Mouse (Mus musculus) hindbrain, embryonic 14.5 days (tissue): ENCODE results near the gene Inpp4a. TPM values are rescaled to one million over a fixed set of nuclear protein-coding genes. Genes with fewer than 3 reads are reported as not detected.

Source experiments
- ATAC-seq: fragments of 200-750 bp; cut with Nextera tagmentation; 2 replicates; pipeline ENCODE4 v1.8.0; 2017; ENCODE audit warnings: moderate number of reproducible peaks, mild to moderate bottlenecking, moderate TSS enrichment, moderate library complexity; ENCODE audit not compliant: low FRiP score
- DNase-seq: peaks from one replicate; pipeline ENCODE4 v3.0.0-alpha.2; 2015; ENCODE audit warnings: low spot score
- H3K27ac ChIP-seq: fragments of 300-500 bp; sonication (generic); 2 replicates; pipeline ENCODE4 v1.5.1; 2014; ENCODE audit warnings: mild to moderate bottlenecking, moderate library complexity
- H3K27me3 ChIP-seq: fragments of 300-500 bp; sonication (generic); 2 replicates; pipeline ENCODE4 v1.6.1; 2014; ENCODE audit warnings: mild to moderate bottlenecking, low read length, mixed read lengths; ENCODE audit not compliant: control insufficient read depth, insufficient read depth
- H3K36me3 ChIP-seq: fragments of 300-500 bp; sonication (generic); replicated peaks from 2 replicates; pipeline ENCODE4 v1.6.1; 2014; ENCODE audit not compliant: control insufficient read depth, insufficient read depth
- H3K4me1 ChIP-seq: fragments of 300-500 bp; sonication (generic); replicated peaks from 2 replicates; pipeline ENCODE4 v1.6.1; 2014; ENCODE audit warnings: antibody characterized with exemption, low read length, mixed read lengths; ENCODE audit not compliant: control insufficient read depth, insufficient read depth
- H3K4me2 ChIP-seq: fragments of 300-500 bp; sonication (generic); replicated peaks from 2 replicates; pipeline ENCODE4 v1.6.1; 2014; ENCODE audit warnings: mild to moderate bottlenecking, moderate library complexity
- H3K4me3 ChIP-seq: fragments of 300-500 bp; sonication (generic); replicated peaks from 2 replicates; pipeline ENCODE4 v1.5.1; 2014; ENCODE audit warnings: mild to moderate bottlenecking, low read length
- H3K9ac ChIP-seq: fragments of 300-500 bp; sonication (generic); 2 replicates; pipeline ENCODE4 v1.6.1; 2014
- H3K9me3 ChIP-seq: fragments of 300-500 bp; sonication (generic); 2 replicates; pipeline ENCODE4 v1.6.1; 2016; ENCODE audit warnings: low read length; ENCODE audit not compliant: control insufficient read depth
- WGBS: fragments of 180-500 bp; shearing (Covaris S2); extraction: QIAGEN DNeasy Blood & Tissue Kit; methylation state at CpG from one replicate; pipeline ENCODE4 v1.1.7; 2014; 5-methylcytosine and 5-hydroxymethylcytosine counted together
- polyA plus RNA-seq: library from polyadenylated mRNA; unstranded; fragments of >200 nt; fragmentation: Nextera tagmentation; extraction: Ambion mirVana; gene quantifications from 2 replicates; pipeline ENCODE4 v1.2.1, GENCODE M21; 2014

Inpp4a gene
- polyA plus RNA-seq, 1 experiment from 2014 or later: 64.3 TPM

DNA sequence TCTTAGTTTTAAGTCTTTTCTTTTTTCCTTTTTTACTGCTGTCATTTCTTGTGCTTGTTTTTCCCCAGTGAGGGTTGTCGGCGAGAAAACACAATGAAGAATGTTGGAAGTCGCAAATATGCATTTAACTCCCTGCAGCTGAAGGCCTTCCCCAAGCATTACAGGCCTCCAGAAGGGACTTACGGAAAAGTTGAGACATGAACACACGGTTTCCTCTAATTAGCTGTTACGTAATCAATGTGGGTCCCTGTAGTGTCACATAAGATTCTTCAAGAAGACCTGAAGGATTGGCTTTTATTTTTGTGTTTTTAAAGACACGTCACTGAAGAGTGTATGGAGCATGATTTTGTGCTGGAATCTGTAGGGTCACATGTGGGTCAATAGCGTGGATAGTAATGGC lies 108.4 kb downstream of the Inpp4a start:
- H3K4me1 ChIP-seq: no peaks in the 10 kb centered on the region
- H3K4me3 ChIP-seq: no peak overlapping the region
- H3K9me3 ChIP-seq: no peaks in the 10 kb centered on the region
- H3K4me2 ChIP-seq: no peak overlapping the region
- H3K27ac ChIP-seq: no peak overlapping the region
- no peaks in the 10 kb centered on the region for H3K27me3 ChIP-seq
- H3K9ac ChIP-seq: no peak overlapping the region
- H3K36me3 ChIP-seq: peaks cover 39% of the 10 kb centered on the region
- no peak for DNase-seq
- no peak for ATAC-seq
- 90% methylated on average over 8 of the region's 8 CpGs for WGBS

DNA sequence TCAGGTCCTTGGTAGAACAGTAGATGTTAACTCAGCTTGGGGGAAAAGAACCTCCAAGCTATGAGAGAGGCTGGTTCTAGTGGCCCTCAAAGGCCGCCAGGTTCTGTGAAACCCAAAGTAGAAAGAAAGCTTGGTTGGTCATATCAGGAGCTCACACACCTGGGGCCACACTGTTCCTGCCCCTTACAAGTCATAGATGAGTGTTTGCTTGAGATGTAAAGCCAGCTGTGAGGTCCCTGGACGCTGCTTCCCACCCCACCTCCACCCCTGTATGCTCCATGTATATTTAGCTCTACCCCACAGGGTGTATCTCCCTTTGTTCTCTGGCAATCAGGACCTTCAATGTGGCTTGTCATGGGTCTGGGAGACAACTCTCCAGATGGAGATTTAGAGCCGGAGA lies 109.0 kb downstream of the Inpp4a start:
- H3K9ac ChIP-seq: no peak overlapping the region
- peaks cover 33% of the 10 kb centered on the region for H3K36me3 ChIP-seq
- DNase-seq (no peak), ATAC-seq (no peak)
- H3K4me2 ChIP-seq: no peak overlapping the region
- no peaks in the 10 kb centered on the region for H3K27me3 ChIP-seq
- 78% methylated on average over 3 of the region's 3 CpGs for WGBS
- H3K9me3 ChIP-seq: no peaks in the 10 kb centered on the region
- no peak overlapping the region for H3K4me3 ChIP-seq
- H3K27ac ChIP-seq: no peak overlapping the region
- H3K4me1 ChIP-seq: no peaks in the 10 kb centered on the region

DNA sequence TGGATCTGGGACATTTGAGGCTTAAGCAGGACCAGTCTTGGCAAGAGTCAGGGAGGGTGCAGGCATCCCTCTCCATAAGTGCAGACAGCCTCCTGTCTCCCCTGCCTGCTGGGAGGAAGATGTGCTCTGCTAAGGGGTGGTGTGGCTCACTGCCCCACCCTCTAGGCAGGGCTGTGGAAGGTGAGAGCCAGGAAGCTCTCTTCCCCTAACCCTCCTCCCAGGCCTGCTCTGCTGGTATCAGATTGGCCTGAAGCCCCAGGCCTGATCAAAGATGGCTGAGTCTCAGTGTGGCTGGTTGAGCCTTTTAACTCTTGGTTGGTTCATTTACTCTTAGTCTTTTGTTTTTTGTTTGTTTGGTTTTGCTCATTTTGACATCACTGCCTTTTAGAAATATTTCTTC lies 110.0 kb downstream of the Inpp4a start:
- no peak overlapping the region for H3K27ac ChIP-seq
- no peaks in the 10 kb centered on the region for H3K9me3 ChIP-seq
- H3K4me2 ChIP-seq: no peak overlapping the region
- no peak for DNase-seq
- ATAC-seq: no peak
- peaks cover 29% of the 10 kb centered on the region for H3K36me3 ChIP-seq
- H3K9ac ChIP-seq: no peak overlapping the region
- H3K4me3 ChIP-seq: no peak overlapping the region
- no peaks in the 10 kb centered on the region for H3K27me3 ChIP-seq
- H3K4me1 ChIP-seq: no peaks in the 10 kb centered on the region

DNA sequence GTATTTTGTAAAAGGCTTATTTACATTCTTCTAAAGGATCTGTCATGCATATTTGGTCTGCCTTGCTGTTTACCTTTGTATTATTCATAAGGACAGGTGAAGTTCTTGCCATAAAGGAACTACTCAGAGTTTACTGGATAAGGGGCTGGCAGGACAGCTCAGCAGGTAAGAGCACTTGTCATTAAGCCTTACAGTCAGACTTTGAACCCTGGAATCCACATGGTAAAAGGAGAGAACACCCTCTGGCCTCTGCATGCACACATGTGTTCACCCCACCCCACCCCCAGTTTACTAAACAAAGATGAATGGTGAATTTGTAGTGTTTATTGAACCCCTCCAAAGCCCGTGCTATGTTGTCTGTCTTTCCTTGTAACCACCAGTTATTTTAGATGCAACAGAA lies 115.7 kb downstream of the Inpp4a start:
- Histone ChIP-seq H3K4me3 (no peak overlapping the region), H3K4me2 (no peak overlapping the region), H3K27me3 (no peaks in the 10 kb centered on the region), H3K9ac (no peak overlapping the region), H3K4me1 (no peaks in the 10 kb centered on the region), H3K27ac (no peak overlapping the region), H3K9me3 (no peaks in the 10 kb centered on the region), H3K36me3 (peaks cover 37% of the 10 kb centered on the region)
- WGBS: 96% methylated on average over 1 of the region's 1 CpGs
- no peak for ATAC-seq
- no peak for DNase-seq

DNA sequence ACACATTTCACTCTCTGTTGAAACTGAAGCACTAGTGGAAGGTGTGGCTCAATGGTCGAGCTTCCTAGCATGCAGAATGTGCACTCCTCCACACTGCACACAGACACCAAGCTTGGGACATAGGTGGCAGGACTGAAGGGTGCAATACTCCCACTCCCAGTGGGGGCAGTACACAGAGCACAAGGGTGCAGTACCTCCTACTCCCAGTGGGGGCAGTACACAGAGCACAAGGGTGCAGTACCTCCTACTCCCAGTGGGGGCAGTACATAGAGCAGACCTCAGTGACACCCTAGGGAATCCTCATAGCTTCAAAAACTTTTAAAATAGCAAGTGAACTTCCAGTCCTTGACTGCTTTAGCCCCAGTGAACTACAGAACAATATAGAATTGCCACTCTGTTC lies 119.8 kb downstream of the Inpp4a start:
- ATAC-seq (no peak), DNase-seq (no peak)
- H3K27ac ChIP-seq: no peak overlapping the region
- no peaks in the 10 kb centered on the region for H3K27me3 ChIP-seq
- H3K9ac ChIP-seq: no peak overlapping the region
- WGBS: 97% methylated on average over 1 of the region's 1 CpGs
- H3K9me3 ChIP-seq: peaks cover 7% of the 10 kb centered on the region; the same call in 1 of the 2 replicates
- no peak overlapping the region for H3K4me3 ChIP-seq
- H3K4me1 ChIP-seq: no peaks in the 10 kb centered on the region
- peaks cover 52% of the 10 kb centered on the region for H3K36me3 ChIP-seq
- H3K4me2 ChIP-seq: no peak overlapping the region

DNA sequence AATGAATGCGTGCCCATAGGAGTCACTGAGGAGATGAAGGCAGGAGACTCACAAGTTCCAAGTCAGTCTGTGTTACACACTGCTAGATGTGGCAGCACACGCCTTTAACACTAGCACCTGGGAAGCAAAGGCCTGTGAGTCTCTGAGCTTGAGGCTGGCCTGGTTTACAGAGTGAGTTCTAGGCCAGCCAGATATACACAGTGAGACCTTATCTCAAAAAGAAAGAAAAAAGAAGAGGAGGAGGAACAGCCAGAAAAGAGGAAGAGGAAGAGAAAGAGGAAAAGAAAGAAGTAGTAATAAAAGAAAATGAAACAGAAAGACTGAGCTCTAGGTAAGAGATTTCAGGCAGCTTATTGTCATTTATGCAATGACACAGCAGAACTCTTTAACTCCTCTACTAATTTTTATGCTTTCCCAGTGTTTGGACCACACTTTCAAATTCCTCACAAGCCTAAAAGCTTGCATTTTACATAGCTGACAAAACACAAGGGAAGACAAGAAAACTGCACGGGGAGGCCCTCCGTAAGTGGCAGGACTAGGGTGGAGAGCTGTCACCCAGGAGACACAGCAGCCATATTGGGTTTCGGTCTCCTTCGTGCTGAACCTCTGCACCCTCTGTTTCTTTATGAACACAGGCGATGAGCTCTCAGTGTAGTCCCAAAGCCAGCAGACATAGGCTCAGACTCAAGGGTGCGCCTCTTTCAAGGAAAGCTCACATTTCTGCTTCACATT lies 127.6 kb downstream of the Inpp4a start:
- ATAC-seq: no peak
- no peak overlapping the region for H3K4me2 ChIP-seq
- H3K9me3 ChIP-seq: peaks cover 8% of the 10 kb centered on the region; the same call in 1 of the 2 replicates
- 95% methylated on average over 8 of the region's 8 CpGs for WGBS
- H3K9ac ChIP-seq: no peak overlapping the region
- H3K36me3 ChIP-seq: peaks cover 36% of the 10 kb centered on the region
- H3K4me3 ChIP-seq: no peak overlapping the region
- no peaks in the 10 kb centered on the region for H3K27me3 ChIP-seq
- peaks cover 22% of the 10 kb centered on the region for H3K4me1 ChIP-seq
- no peak for DNase-seq
- H3K27ac ChIP-seq: no peak overlapping the region

DNA sequence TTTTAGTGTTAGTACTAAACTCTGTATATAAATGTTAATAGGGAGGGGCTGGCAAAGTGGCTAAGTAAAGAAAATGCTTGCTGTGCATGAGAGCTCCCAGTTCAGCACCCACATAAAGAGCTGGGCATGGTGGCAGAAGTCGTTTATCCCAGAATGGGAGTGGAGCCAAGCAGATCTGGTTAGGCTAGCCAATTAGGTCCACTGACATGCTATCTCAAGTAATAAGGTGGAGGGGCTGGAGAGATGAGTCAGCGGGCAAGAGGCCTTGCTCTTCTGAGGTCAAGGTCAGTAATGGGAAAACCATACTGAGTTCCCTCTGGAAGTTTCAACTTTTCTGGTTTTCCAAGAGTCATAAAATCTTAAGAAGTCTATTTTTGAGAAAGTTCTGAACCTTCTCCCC lies 129.2 kb downstream of the Inpp4a start:
- ATAC-seq (no peak), DNase-seq (no peak)
- peak overlapping the region; percentile 73 for H3K4me2 ChIP-seq
- WGBS: 80% methylated on average over 2 of the region's 2 CpGs
- H3K9me3 ChIP-seq: peaks cover 6% of the 10 kb centered on the region; the same call in 1 of the 2 replicates
- no peaks in the 10 kb centered on the region for H3K27me3 ChIP-seq
- H3K4me3 ChIP-seq: peak overlapping the region; percentile 83
- peaks cover 22% of the 10 kb centered on the region for H3K4me1 ChIP-seq
- H3K27ac ChIP-seq: no peak overlapping the region
- H3K36me3 ChIP-seq: peaks cover 45% of the 10 kb centered on the region
- peak overlapping the region; percentile 87; the same call in 1 of the 2 replicates for H3K9ac ChIP-seq

DNA sequence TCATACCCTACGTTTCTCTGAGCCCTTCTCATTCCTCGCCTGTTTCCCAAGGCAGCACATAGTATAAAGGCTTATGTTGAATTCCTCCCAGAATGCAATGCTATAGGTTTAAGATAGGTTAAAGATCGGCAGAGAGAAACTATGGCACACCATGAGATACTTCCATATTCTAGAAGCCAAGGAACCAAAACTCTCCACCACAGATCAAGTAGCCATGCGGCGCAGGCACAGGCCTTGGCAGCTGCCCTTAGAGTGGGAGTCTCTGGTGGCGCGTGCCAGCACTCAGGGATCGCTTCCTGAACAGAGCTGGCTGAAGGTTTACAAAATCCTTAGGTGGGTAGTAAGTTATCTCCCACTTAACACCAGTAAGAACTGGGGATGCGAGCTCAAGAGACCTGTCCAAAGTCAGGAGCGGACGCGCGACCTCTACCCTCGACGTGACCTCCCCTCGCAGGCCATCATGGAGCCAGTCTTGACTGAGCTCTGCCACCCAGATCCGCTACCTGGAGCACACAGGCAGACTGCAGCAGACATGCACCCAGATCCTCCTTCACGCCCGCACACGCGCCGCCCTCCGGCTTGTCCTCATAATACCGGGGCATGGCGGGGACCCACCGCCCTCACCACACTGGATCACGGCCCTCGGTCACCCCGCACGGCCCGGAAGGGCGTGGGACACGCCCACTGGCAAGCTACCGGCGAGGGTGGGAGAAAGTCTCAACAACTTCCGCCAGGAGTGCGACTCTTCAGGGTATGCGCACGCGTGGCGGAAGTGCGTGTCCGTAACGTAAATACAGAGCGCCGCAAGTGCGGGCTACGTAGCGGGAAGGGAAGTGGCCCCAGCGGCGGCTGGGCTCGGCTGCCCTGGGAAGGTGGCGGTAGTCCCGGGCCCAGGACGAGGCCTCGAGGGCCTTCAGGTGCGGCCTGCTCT lies 130.0 kb downstream of the Inpp4a start, which contains the start of the genes Coa5 and Unc50:
Gene Coa5 (minus strand): TSS at position 738 of the 931 bp plus-strand sequence.
Gene Unc50 (plus strand): TSS at position 774 of the 931 bp plus-strand sequence.
- ATAC-seq (peak; percentile 99), DNase-seq (peak; percentile 98)
- Histone ChIP-seq H3K9me3 (no peaks in the 10 kb centered on the region), H3K4me2 (peak within 1 kb of the TSS; percentile 93), H3K9ac (peak within 1 kb of the TSS; percentile 87), H3K4me1 (peaks cover 22% of the 10 kb centered on the region), H3K36me3 (peaks cover 43% of the 10 kb centered on the region), H3K27ac (peak within 1 kb of the TSS; percentile 77), H3K4me3 (peak within 1 kb of the TSS; percentile 83), H3K27me3 (no peaks in the 10 kb centered on the region)
- 3% methylated on average over 56 of the region's 57 CpGs for WGBS

DNA sequence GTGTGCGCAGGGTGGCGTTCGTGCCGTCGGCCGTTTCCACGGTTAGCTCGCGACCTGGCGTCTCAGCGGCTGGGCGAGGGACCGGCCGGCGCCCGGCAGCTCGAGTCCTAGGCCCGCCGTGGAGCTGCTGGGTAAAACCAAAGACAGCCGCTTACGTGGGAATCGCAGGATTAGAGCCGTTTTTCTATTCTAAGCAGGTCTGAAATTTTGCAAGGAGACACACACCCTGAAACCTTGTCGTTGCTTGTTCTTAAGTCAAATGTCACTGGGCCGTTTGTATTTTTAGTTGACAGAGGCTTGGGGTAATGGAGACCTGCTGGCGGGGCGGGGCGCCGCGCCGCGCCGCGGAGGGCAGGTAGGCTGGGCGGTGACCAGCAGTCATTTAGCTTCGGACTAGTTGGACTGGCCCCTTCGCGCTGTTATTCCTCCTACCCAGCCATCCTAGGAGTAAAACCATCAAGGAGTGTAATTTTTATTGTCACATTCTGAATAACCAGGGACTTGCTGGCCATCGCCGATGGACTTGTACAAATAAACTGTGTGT lies 130.7 kb downstream of the Inpp4a start:
- Histone ChIP-seq H3K27me3 (no peaks in the 10 kb centered on the region), H3K36me3 (peaks cover 42% of the 10 kb centered on the region), H3K9me3 (no peaks in the 10 kb centered on the region), H3K4me1 (peaks cover 22% of the 10 kb centered on the region), H3K4me2 (peak overlapping the region; percentile 93), H3K4me3 (peak overlapping the region; percentile 83), H3K9ac (peak overlapping the region; percentile 87), H3K27ac (peak overlapping the region; percentile 77)
- DNase-seq (no peak), ATAC-seq (peak; percentile 16; the same call in 1 of the 2 replicates)
- 2% methylated on average over 40 of the region's 40 CpGs for WGBS
